Mouse (Mus musculus): ENCODE results near the gene Pbx1. TPM values are rescaled to one million over a fixed set of nuclear protein-coding genes. Genes with fewer than 3 reads are reported as not detected.

The Pbx1 gene
- polyA plus RNA-seq, 1 experiment from 2014 or later, result 4.0 TPM

DNA sequence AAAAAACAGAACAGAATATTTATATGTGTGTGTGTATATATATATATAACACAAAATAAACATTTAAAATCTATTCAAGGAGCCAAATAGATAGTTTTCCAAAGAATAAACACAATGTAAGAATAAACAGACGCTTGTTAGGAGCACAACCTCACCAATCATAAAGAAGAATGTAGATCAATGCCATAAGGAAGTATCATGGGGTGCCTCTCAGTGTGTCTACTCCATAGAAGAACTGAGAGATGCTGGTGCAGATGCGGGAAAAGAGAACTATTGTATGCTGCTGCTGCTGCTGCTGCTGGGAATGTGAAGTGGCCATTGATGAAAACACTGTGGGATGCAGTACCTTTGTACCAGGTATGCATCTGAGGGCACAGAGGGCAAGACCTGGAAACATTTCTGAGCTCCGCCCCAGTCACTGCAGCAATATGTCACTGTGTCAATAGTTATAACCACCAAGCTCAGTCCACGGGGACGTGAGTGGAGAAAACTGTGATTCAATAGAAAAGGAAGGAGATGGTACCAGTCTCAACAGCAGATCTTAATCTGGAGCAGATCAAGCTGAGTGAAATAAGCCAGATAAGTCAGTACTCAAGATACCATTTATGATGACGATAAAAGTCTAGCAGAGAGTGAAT, 361.7 kb downstream of the Pbx1 start:
- Histone ChIP-seq H3K27ac (ENCODE audit: low read depth) (no peak overlapping the region), H3K4me1 (ENCODE audit: insufficient read depth) (no peaks in the 10 kb centered on the region), H3K27me3 (ENCODE audit: insufficient read depth, low read length) (no peaks in the 10 kb centered on the region), H3K4me3 (ENCODE audit: low read depth, low read length) (no peak overlapping the region), H3K9me3 (ENCODE audit: low read length) (no peaks in the 10 kb centered on the region), H3K36me3 (replicated peaks; ENCODE audit: insufficient read depth, low read length) (no peaks in the 10 kb centered on the region), H3K9ac (replicated peaks) (no peak overlapping the region), H3K4me2 (ENCODE audit: low read depth, low read length) (no peak overlapping the region)
- no peak for ATAC-seq
- WGBS (ENCODE audit: insufficient replicate concordance), result 67% methylated on average over 6 of the region's 6 CpGs
- no peak for DNase-seq
- no peak for TF ChIP-seq EP300 (IDR thresholded peaks at IDR 0.05; ENCODE audit: low read depth)

DNA sequence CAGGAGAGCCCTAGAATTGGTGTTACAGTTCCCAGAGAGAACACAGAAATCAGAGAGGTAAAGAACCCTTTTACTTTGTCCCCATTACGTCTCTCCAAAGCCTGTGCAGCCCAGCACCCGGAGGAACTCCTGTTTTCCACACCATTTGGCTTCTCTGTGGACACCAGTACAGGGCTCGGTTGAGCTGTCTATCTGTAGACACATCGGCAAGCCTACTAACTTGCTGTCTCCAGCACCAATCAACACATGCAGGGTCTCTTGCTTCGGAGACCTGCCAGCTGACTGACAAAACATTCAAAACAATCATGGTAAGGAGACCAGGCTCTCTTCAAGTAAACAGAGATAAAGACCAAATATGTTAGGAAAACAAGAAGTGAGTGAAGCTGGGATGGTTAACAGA, 362.3 kb downstream of the Pbx1 start:
- no peaks in the 10 kb centered on the region for H3K4me1 ChIP-seq (ENCODE audit: insufficient read depth)
- H3K9me3 ChIP-seq (ENCODE audit: low read length), result no peaks in the 10 kb centered on the region
- no peak overlapping the region for H3K9ac ChIP-seq (replicated peaks)
- no peak overlapping the region for H3K4me2 ChIP-seq (ENCODE audit: low read depth, low read length)
- no peaks in the 10 kb centered on the region for H3K36me3 ChIP-seq (replicated peaks; ENCODE audit: insufficient read depth, low read length)
- DNase-seq, result no peak
- TF ChIP-seq CTCF (IDR thresholded peaks at IDR 0.05; ENCODE audit: low read depth) (no peak), EP300 (IDR thresholded peaks at IDR 0.05; ENCODE audit: low read depth) (no peak)
- H3K27me3 ChIP-seq (ENCODE audit: insufficient read depth, low read length), result no peaks in the 10 kb centered on the region
- 43% methylated on average over 5 of the region's 5 CpGs for WGBS (ENCODE audit: insufficient replicate concordance)
- ATAC-seq, result no peak
- no peak overlapping the region for H3K27ac ChIP-seq (ENCODE audit: low read depth)
- H3K4me3 ChIP-seq (ENCODE audit: low read depth, low read length), result no peak overlapping the region
